Mouse (Mus musculus): ENCODE data around the gene Npr3. TPM values are rescaled to one million over a fixed set of nuclear protein-coding genes. Genes with fewer than 3 reads are reported as not detected.
A peak's percentile ranks its signal among the peaks of the same experiment; 100 is the strongest.

Gene Npr3
- polyA plus RNA-seq (2015; fragmentation: Nextera tagmentation; extraction: Ambion mirVana) = 3.8 and 4.4 TPM in 2 replicates

DNA sequence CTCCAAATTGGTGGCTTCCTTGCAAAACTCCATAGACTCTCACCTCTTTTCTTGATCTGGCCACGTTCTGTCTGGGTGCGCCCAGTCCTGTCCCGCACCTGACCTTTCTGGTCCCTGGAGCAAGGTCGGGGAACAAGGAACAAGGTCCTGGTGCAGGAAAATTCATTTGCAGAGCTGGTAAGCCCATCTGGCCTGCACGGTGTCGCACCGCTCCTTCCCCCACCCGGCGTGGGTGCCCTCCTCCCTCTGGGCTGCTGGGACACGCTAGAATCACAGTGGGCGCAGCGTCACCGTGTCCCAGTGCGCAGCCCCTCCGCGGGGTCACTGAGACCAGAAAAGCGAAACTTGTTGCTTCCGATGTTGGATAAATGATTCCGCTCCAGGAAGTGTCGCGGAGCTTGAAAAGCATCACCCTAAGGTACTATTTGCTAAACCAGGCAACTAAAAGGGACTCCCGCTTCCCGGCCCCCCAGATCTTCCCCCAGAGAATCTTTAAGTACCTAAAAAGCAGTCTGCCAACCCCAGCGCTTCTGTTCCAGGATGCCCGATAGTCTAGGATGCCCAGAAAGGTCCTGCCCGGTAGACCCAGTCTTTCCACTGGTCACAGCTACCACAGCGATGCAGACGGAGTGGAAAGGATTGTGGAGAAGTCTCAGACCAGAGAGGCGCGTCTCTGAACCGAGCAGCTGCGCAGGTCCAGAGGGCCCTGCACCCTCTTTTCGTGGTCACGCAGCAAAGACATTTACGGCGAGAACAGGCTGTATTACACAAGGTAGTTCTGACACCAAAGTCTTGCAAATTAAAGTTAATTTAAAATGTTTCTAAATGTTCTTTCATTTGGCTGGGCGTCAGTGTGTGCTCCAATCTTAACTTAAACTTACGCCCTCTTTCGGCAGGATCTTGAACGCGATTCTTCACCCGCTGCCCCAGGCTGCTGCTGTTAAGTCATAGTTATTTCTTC lies at the start of gene Npr3:
Gene Npr3, minus strand, starts transcription at position 717 of the 961 bp plus-strand sequence.
- Histone ChIP-seq H3K36me3 (ENCODE audit: control insufficient read depth, insufficient read depth) (no peaks in the 10 kb centered on the region), H3K9ac (ENCODE audit: low read depth, low read length) (peak within 1 kb of the TSS; percentile 57), H3K27me3 (replicated peaks; ENCODE audit: control insufficient read depth, insufficient read depth, low read length) (peaks cover 14% of the 10 kb centered on the region), H3K4me2 (replicated peaks; ENCODE audit: low read depth) (peak within 1 kb of the TSS; percentile 95), H3K4me1 (replicated peaks; ENCODE audit: control insufficient read depth, insufficient read depth, low read length) (no peaks in the 10 kb centered on the region), H3K27ac (ENCODE audit: low read depth, low read length) (peak within 1 kb of the TSS; percentile 62), H3K4me3 (ENCODE audit: low read depth, low read length) (peak within 1 kb of the TSS; percentile 63), H3K9me3 (ENCODE audit: control insufficient read depth) (no peaks in the 10 kb centered on the region)
- peak; percentile 67 for TF ChIP-seq CTCF (IDR thresholded peaks at IDR 0.05; ENCODE audit: low read depth)
- peak; percentile 26 for ATAC-seq
- under 1% methylated on average over 42 of the region's 42 CpGs for WGBS

GRCm38 (mm10) chr15:11956129-11956528 lies 49.0 kb upstream of the Npr3 start:
- Histone ChIP-seq H3K9me3 (ENCODE audit: control insufficient read depth) (no peaks in the 10 kb centered on the region), H3K4me3 (ENCODE audit: low read depth, low read length) (no peak overlapping the region), H3K36me3 (ENCODE audit: control insufficient read depth, insufficient read depth) (no peaks in the 10 kb centered on the region), H3K4me2 (replicated peaks; ENCODE audit: low read depth) (no peak overlapping the region), H3K27ac (ENCODE audit: low read depth, low read length) (no peak overlapping the region), H3K27me3 (replicated peaks; ENCODE audit: control insufficient read depth, insufficient read depth, low read length) (no peaks in the 10 kb centered on the region), H3K9ac (ENCODE audit: low read depth, low read length) (no peak overlapping the region), H3K4me1 (replicated peaks; ENCODE audit: control insufficient read depth, insufficient read depth, low read length) (no peaks in the 10 kb centered on the region)
- 73% methylated on average over 7 of the region's 7 CpGs for WGBS
- no peak for ATAC-seq
- TF ChIP-seq CTCF (IDR thresholded peaks at IDR 0.05; ENCODE audit: low read depth) = no peak

- Histone ChIP-seq H3K4me3 (ENCODE audit: low read depth, low read length) (no peak overlapping the region), H3K4me2 (replicated peaks; ENCODE audit: low read depth) (no peak overlapping the region), H3K4me1 (replicated peaks; ENCODE audit: control insufficient read depth, insufficient read depth, low read length) (no peaks in the 10 kb centered on the region), H3K9me3 (ENCODE audit: control insufficient read depth) (no peaks in the 10 kb centered on the region), H3K27ac (ENCODE audit: low read depth, low read length) (no peak overlapping the region), H3K36me3 (ENCODE audit: control insufficient read depth, insufficient read depth) (no peaks in the 10 kb centered on the region), H3K27me3 (replicated peaks; ENCODE audit: control insufficient read depth, insufficient read depth, low read length) (no peaks in the 10 kb centered on the region), H3K9ac (ENCODE audit: low read depth, low read length) (no peak overlapping the region)
- TF ChIP-seq CTCF (IDR thresholded peaks at IDR 0.05; ENCODE audit: low read depth) = no peak
- no peak for ATAC-seq
- 56% methylated on average over 4 of the region's 4 CpGs for WGBS
These were observed 47.1 kb upstream of the Npr3 start for GRCm38 (mm10) chr15:11954190-11954589.

GRCm38 (mm10) chr15:11952159-11952558 lies 45.1 kb upstream of the Npr3 start:
- Histone ChIP-seq H3K9me3 (ENCODE audit: control insufficient read depth) (no peaks in the 10 kb centered on the region), H3K4me1 (replicated peaks; ENCODE audit: control insufficient read depth, insufficient read depth, low read length) (no peaks in the 10 kb centered on the region), H3K36me3 (ENCODE audit: control insufficient read depth, insufficient read depth) (no peaks in the 10 kb centered on the region), H3K27me3 (replicated peaks; ENCODE audit: control insufficient read depth, insufficient read depth, low read length) (no peaks in the 10 kb centered on the region), H3K27ac (ENCODE audit: low read depth, low read length) (no peak overlapping the region), H3K4me2 (replicated peaks; ENCODE audit: low read depth) (no peak overlapping the region), H3K9ac (ENCODE audit: low read depth, low read length) (no peak overlapping the region), H3K4me3 (ENCODE audit: low read depth, low read length) (no peak overlapping the region)
- ATAC-seq = no peak
- TF ChIP-seq CTCF (IDR thresholded peaks at IDR 0.05; ENCODE audit: low read depth) = no peak
- WGBS = 66% methylated on average over 3 of the region's 3 CpGs

DNA sequence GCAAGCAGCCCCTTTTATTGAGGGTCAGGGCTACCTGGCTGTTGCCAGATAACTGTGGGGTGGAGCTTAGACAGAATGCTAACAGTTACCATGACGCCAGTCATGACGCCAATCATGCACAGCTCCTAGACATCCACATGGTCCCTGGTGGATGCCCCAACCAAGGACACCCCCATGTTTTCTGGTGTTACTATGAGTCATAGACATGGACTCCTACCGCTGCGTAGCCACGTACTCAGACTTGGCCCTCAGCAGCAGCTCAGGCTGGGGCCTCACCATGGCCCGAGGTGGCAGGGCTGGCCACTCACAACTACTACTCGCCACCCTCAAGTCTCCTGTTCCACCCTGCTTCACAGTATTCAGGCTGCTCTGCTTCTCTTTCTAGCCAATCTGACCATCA lies 44.1 kb upstream of the Npr3 start:
- 93% methylated on average over 7 of the region's 7 CpGs for WGBS
- no peak for TF ChIP-seq CTCF (IDR thresholded peaks at IDR 0.05; ENCODE audit: low read depth)
- no peaks in the 10 kb centered on the region for H3K36me3 ChIP-seq (ENCODE audit: control insufficient read depth, insufficient read depth)
- H3K4me1 ChIP-seq (replicated peaks; ENCODE audit: control insufficient read depth, insufficient read depth, low read length) = no peaks in the 10 kb centered on the region
- H3K27ac ChIP-seq (ENCODE audit: low read depth, low read length) = no peak overlapping the region
- no peaks in the 10 kb centered on the region for H3K27me3 ChIP-seq (replicated peaks; ENCODE audit: control insufficient read depth, insufficient read depth, low read length)
- H3K4me3 ChIP-seq (ENCODE audit: low read depth, low read length) = no peak overlapping the region
- no peak overlapping the region for H3K9ac ChIP-seq (ENCODE audit: low read depth, low read length)
- no peak for ATAC-seq
- no peak overlapping the region for H3K4me2 ChIP-seq (replicated peaks; ENCODE audit: low read depth)
- no peaks in the 10 kb centered on the region for H3K9me3 ChIP-seq (ENCODE audit: control insufficient read depth)

DNA sequence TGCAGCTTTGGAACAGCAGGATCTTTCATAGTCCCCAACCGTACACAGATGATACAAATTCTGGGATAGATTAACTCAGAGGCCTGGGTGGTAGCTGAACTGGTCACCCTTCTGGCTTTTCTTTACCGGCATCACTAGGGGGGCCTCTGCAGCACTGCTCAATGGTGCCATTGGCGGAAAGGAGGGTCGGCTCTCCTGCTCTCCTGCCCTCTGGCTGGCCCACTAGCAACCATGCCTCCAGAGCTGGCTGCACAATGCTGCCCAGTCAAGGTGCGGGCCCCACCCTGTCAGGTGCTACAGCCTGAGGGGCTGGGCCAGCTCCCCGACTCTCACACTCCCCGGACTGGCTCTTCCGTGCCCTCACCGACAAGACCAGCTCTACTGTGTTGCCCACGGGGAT lies 43.1 kb upstream of the Npr3 start:
- H3K36me3 ChIP-seq (ENCODE audit: control insufficient read depth, insufficient read depth) = no peaks in the 10 kb centered on the region
- H3K9ac ChIP-seq (ENCODE audit: low read depth, low read length) = no peak overlapping the region
- H3K4me3 ChIP-seq (ENCODE audit: low read depth, low read length) = no peak overlapping the region
- no peak overlapping the region for H3K27ac ChIP-seq (ENCODE audit: low read depth, low read length)
- H3K27me3 ChIP-seq (replicated peaks; ENCODE audit: control insufficient read depth, insufficient read depth, low read length) = no peaks in the 10 kb centered on the region
- no peaks in the 10 kb centered on the region for H3K4me1 ChIP-seq (replicated peaks; ENCODE audit: control insufficient read depth, insufficient read depth, low read length)
- WGBS = 89% methylated on average over 10 of the region's 10 CpGs
- no peaks in the 10 kb centered on the region for H3K9me3 ChIP-seq (ENCODE audit: control insufficient read depth)
- TF ChIP-seq CTCF (IDR thresholded peaks at IDR 0.05; ENCODE audit: low read depth) = no peak
- no peak overlapping the region for H3K4me2 ChIP-seq (replicated peaks; ENCODE audit: low read depth)
- no peak for ATAC-seq
